Mouse (Mus musculus): ENCODE measurements at regions not wholly inside any gene's neighbourhood (a gene's known extent, or its start where the extent isn't known, plus 50 kb on each side); places are given as distances from the start of the nearest gene placed in this dataset.

- ATAC-seq = no peak
Observed at GRCm38 (mm10) chr3:149485406-149485805, 495.1 kb upstream of the Adgrl2 start.

GRCm38 (mm10) chr3:149484319-149484718 is 494.0 kb upstream of the Adgrl2 start:
- Histone ChIP-seq H3K4me3 (ENCODE audit: low read length) (no peak overlapping the region), H3K9ac (ENCODE audit: low read depth, low read length) (no peak overlapping the region), H3K27ac (ENCODE audit: low read depth, low read length) (no peak overlapping the region), H3K36me3 (ENCODE audit: control insufficient read depth, insufficient read depth, low read length) (no peaks in the 10 kb centered on the region), H3K4me2 (ENCODE audit: low read length) (no peak overlapping the region), H3K9me3 (ENCODE audit: control insufficient read depth, low read length) (no peaks in the 10 kb centered on the region), H3K27me3 (replicated peaks; ENCODE audit: control insufficient read depth, insufficient read depth, low read length) (no peaks in the 10 kb centered on the region), H3K4me1 (ENCODE audit: control insufficient read depth, insufficient read depth, low read depth, low read length) (no peaks in the 10 kb centered on the region)
- WGBS = 72% methylated on average over 2 of the region's 2 CpGs
- ATAC-seq = no peak

More at GRCm38 (mm10) chr3:149485406-149485805, 495.1 kb upstream of the Adgrl2 start:
- Histone ChIP-seq H3K27ac (ENCODE audit: low read depth, low read length) (no peak overlapping the region), H3K4me2 (ENCODE audit: low read length) (no peak overlapping the region), H3K4me1 (ENCODE audit: control insufficient read depth, insufficient read depth, low read depth, low read length) (no peaks in the 10 kb centered on the region), H3K27me3 (replicated peaks; ENCODE audit: control insufficient read depth, insufficient read depth, low read length) (no peaks in the 10 kb centered on the region), H3K4me3 (ENCODE audit: low read length) (no peak overlapping the region), H3K9ac (ENCODE audit: low read depth, low read length) (no peak overlapping the region), H3K9me3 (ENCODE audit: control insufficient read depth, low read length) (no peaks in the 10 kb centered on the region), H3K36me3 (ENCODE audit: control insufficient read depth, insufficient read depth, low read length) (no peaks in the 10 kb centered on the region)
- 83% methylated on average over 4 of the region's 4 CpGs for WGBS

GRCm38 (mm10) chr3:149476151-149476550 is 485.8 kb upstream of the Adgrl2 start:
- Histone ChIP-seq H3K4me1 (ENCODE audit: control insufficient read depth, insufficient read depth, low read depth, low read length) (no peaks in the 10 kb centered on the region), H3K27ac (ENCODE audit: low read depth, low read length) (no peak overlapping the region), H3K9me3 (ENCODE audit: control insufficient read depth, low read length) (no peaks in the 10 kb centered on the region), H3K36me3 (ENCODE audit: control insufficient read depth, insufficient read depth, low read length) (no peaks in the 10 kb centered on the region), H3K27me3 (replicated peaks; ENCODE audit: control insufficient read depth, insufficient read depth, low read length) (no peaks in the 10 kb centered on the region), H3K4me3 (ENCODE audit: low read length) (no peak overlapping the region), H3K9ac (ENCODE audit: low read depth, low read length) (no peak overlapping the region), H3K4me2 (ENCODE audit: low read length) (no peak overlapping the region)
- no peak for ATAC-seq
- WGBS = 84% methylated on average over 2 of the region's 2 CpGs

- Histone ChIP-seq H3K4me1 (ENCODE audit: control insufficient read depth, insufficient read depth, low read depth, low read length) (no peaks in the 10 kb centered on the region), H3K27ac (ENCODE audit: low read depth, low read length) (no peak overlapping the region), H3K36me3 (ENCODE audit: control insufficient read depth, insufficient read depth, low read length) (no peaks in the 10 kb centered on the region), H3K4me3 (ENCODE audit: low read length) (no peak overlapping the region), H3K4me2 (ENCODE audit: low read length) (no peak overlapping the region), H3K9me3 (ENCODE audit: control insufficient read depth, low read length) (no peaks in the 10 kb centered on the region), H3K9ac (ENCODE audit: low read depth, low read length) (no peak overlapping the region), H3K27me3 (replicated peaks; ENCODE audit: control insufficient read depth, insufficient read depth, low read length) (no peaks in the 10 kb centered on the region)
- WGBS = 91% methylated on average over 5 of the region's 5 CpGs
- ATAC-seq = no peak
Observed at GRCm38 (mm10) chr3:149466973-149467372, 476.6 kb upstream of the Adgrl2 start.

- H3K36me3 ChIP-seq (ENCODE audit: control insufficient read depth, insufficient read depth, low read length) = no peaks in the 10 kb centered on the region
- no peak overlapping the region for H3K4me3 ChIP-seq (ENCODE audit: low read length)
- ATAC-seq = no peak
- no peak overlapping the region for H3K9ac ChIP-seq (ENCODE audit: low read depth, low read length)
- H3K27me3 ChIP-seq (replicated peaks; ENCODE audit: control insufficient read depth, insufficient read depth, low read length) = no peaks in the 10 kb centered on the region
- H3K4me1 ChIP-seq (ENCODE audit: control insufficient read depth, insufficient read depth, low read depth, low read length) = no peaks in the 10 kb centered on the region
- no peak overlapping the region for H3K4me2 ChIP-seq (ENCODE audit: low read length)
- no peaks in the 10 kb centered on the region for H3K9me3 ChIP-seq (ENCODE audit: control insufficient read depth, low read length)
- 97% methylated on average over 5 of the region's 5 CpGs for WGBS
- H3K27ac ChIP-seq (ENCODE audit: low read depth, low read length) = no peak overlapping the region
Observed at GRCm38 (mm10) chr3:149464603-149465002, 474.2 kb upstream of the Adgrl2 start.

GRCm38 (mm10) chr3:149462121-149462541 is 471.8 kb upstream of the Adgrl2 start:
- Histone ChIP-seq H3K4me3 (ENCODE audit: low read length) (no peak overlapping the region), H3K27ac (ENCODE audit: low read depth, low read length) (no peak overlapping the region), H3K4me1 (ENCODE audit: control insufficient read depth, insufficient read depth, low read depth, low read length) (no peaks in the 10 kb centered on the region), H3K36me3 (ENCODE audit: control insufficient read depth, insufficient read depth, low read length) (no peaks in the 10 kb centered on the region), H3K4me2 (ENCODE audit: low read length) (no peak overlapping the region), H3K27me3 (replicated peaks; ENCODE audit: control insufficient read depth, insufficient read depth, low read length) (no peaks in the 10 kb centered on the region), H3K9ac (ENCODE audit: low read depth, low read length) (no peak overlapping the region), H3K9me3 (ENCODE audit: control insufficient read depth, low read length) (no peaks in the 10 kb centered on the region)
- ATAC-seq = no peak
- 32% methylated on average over 2 of the region's 2 CpGs for WGBS

GRCm38 (mm10) chr3:149461613-149462012 is 471.3 kb upstream of the Adgrl2 start:
- H3K36me3 ChIP-seq (ENCODE audit: control insufficient read depth, insufficient read depth, low read length) = no peaks in the 10 kb centered on the region
- H3K27me3 ChIP-seq (replicated peaks; ENCODE audit: control insufficient read depth, insufficient read depth, low read length) = no peaks in the 10 kb centered on the region
- H3K27ac ChIP-seq (ENCODE audit: low read depth, low read length) = no peak overlapping the region
- WGBS = 76% methylated on average over 2 of the region's 2 CpGs
- no peaks in the 10 kb centered on the region for H3K4me1 ChIP-seq (ENCODE audit: control insufficient read depth, insufficient read depth, low read depth, low read length)
- ATAC-seq = no peak
- no peaks in the 10 kb centered on the region for H3K9me3 ChIP-seq (ENCODE audit: control insufficient read depth, low read length)
- H3K4me3 ChIP-seq (ENCODE audit: low read length) = no peak overlapping the region
- no peak overlapping the region for H3K4me2 ChIP-seq (ENCODE audit: low read length)
- H3K9ac ChIP-seq (ENCODE audit: low read depth, low read length) = no peak overlapping the region

- Histone ChIP-seq H3K9ac (ENCODE audit: low read depth, low read length) (no peak overlapping the region), H3K27ac (ENCODE audit: low read depth, low read length) (no peak overlapping the region), H3K9me3 (ENCODE audit: control insufficient read depth, low read length) (no peaks in the 10 kb centered on the region), H3K27me3 (replicated peaks; ENCODE audit: control insufficient read depth, insufficient read depth, low read length) (no peaks in the 10 kb centered on the region), H3K36me3 (ENCODE audit: control insufficient read depth, insufficient read depth, low read length) (no peaks in the 10 kb centered on the region), H3K4me3 (ENCODE audit: low read length) (no peak overlapping the region), H3K4me1 (ENCODE audit: control insufficient read depth, insufficient read depth, low read depth, low read length) (no peaks in the 10 kb centered on the region), H3K4me2 (ENCODE audit: low read length) (no peak overlapping the region)
- no peak for ATAC-seq
- 72% methylated on average over 3 of the region's 3 CpGs for WGBS
Observed at GRCm38 (mm10) chr3:149449376-149449775, 459.0 kb upstream of the Adgrl2 start.

- 68% methylated on average over 6 of the region's 6 CpGs for WGBS
- Histone ChIP-seq H3K36me3 (ENCODE audit: control insufficient read depth, insufficient read depth, low read length) (no peaks in the 10 kb centered on the region), H3K4me2 (ENCODE audit: low read length) (no peak overlapping the region), H3K27me3 (replicated peaks; ENCODE audit: control insufficient read depth, insufficient read depth, low read length) (no peaks in the 10 kb centered on the region), H3K9ac (ENCODE audit: low read depth, low read length) (no peak overlapping the region), H3K4me1 (ENCODE audit: control insufficient read depth, insufficient read depth, low read depth, low read length) (no peaks in the 10 kb centered on the region), H3K27ac (ENCODE audit: low read depth, low read length) (no peak overlapping the region), H3K4me3 (ENCODE audit: low read length) (no peak overlapping the region), H3K9me3 (ENCODE audit: control insufficient read depth, low read length) (no peaks in the 10 kb centered on the region)
- ATAC-seq = no peak
Observed at GRCm38 (mm10) chr3:149445991-149446564, 455.7 kb upstream of the Adgrl2 start.
